Mouse (Mus musculus): ENCODE results near the gene Pced1a.

DNA sequence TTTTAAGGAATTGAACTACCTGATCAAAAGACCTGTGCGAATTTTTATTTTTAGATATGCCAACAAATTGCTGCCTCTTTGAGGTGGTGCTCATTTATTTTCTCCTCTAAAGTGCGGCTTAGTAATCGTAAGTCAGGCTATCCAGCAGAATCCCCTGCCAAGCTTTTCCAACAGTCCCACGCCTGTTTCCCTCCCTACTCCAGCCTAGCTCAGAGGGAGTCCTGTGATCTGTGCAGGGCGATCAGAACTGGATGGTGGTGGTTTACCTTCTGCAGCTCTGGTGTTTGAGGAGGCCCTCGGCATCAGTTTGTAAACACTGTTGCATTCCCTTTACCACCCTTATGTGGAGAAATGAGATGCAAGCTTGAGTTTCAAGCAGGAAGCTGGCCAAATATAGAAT lies 28.9 kb upstream of the Pced1a start:
- TF ChIP-seq CTCF (IDR thresholded peaks at IDR 0.05; ENCODE audit: low read depth, low read length) (no peak), POLR2A (IDR thresholded peaks at IDR 0.05; ENCODE audit: borderline replicate concordance, low read depth, low read length) (no peak)

Data from bone marrow macrophage, adult 2 months (primary cell).